Mouse (Mus musculus): ENCODE data around the gene Smarcd1. TPM values are rescaled to one million over a fixed set of nuclear protein-coding genes. Genes with fewer than 3 reads are reported as not detected.
"Not testable (repeated sequence)": the region's sequence is repeated elsewhere in the genome, so short reads cannot be mapped to it uniquely, and the experiment has no call there.

Gene Smarcd1
- total RNA-seq, 2 experiments from 2014 or later: 149 to 156 TPM

DNA sequence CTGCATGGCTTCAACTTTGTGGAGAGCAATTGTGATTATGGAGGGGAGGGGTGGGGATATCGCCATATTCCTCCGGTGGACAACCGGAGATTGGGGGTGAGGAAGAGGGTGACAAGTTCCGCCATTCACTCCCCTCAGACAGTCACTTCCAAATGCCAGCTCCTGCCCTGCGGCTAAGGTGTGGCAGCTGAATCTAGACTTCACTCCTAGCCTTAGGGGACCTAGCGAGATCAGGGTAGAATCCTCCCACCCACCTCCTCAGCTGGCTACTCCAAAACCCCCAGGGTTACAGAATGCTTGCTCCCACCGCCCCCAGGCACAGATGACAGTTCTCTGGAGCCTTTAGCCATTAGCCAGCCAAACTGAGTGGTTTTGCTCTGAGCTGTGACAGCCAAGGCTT lies 22.9 kb upstream of the Smarcd1 start:
- DNase-seq (ENCODE audit: low spot score in 2 of 2): no peak

DNA sequence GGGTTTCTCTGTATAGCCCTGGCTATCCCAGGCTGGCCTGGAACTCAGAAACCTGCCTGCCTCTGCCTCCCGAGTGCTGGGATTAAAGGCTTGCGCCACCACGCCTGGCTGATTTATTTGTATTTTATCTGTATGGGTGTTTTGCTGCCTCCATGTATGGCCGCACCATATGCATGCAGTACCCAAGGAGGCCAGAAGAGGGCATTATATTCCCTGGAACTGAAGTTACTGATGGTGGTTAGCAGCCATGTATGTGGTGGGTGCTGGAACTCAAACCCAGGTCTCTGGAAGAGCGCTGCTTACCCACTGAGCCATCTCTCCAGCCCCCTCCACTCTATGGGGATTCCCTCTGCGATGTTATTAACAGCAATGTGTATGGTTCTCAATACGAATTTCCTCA lies 19.0 kb upstream of the Smarcd1 start:
- no peak for DNase-seq (ENCODE audit: low spot score in 2 of 2)

DNA sequence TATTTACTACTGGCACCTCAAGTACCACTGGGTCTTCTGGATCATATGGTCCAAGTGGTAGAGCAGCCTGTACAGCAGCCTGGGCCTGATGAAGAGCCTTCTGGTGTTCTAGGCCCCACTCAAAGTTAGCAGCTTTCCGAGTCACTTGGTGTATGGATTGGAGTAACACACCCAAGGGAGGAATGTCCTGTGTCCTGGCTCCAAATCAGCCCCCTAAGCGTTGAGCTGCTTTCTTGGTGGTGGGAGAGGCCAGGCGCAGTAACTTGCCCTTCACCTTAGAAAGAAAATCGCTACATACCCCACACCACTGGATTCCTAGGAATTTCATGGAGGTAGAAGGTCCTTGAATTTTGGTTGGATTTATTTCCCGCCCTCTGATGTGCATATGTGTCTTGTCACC lies 17.8 kb upstream of the Smarcd1 start:
- no peak for DNase-seq (ENCODE audit: low spot score in 2 of 2)

DNA sequence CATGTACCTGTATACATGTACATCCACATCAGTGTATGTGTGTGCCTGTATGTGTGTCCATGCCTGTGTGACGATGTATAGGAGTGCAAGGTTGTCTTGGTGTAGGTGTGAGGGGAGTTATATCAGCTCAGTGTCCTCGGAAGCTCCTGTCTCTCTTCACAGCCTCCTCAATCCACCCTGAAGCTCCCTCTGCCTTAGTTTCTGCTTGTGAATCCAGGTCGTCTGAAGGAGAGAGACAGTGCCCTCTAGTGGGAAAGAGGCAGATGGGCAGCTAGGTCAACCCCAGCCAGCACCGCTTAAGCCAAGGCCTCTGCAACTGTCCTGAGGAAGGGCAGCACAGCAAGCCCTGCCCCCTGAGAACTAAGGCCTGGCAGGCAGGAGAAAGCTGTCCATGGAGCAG lies 13.2 kb upstream of the Smarcd1 start:
- peak in 1 of 2 experiments; percentile 60 for DNase-seq (ENCODE audit: low spot score in 2 of 2)

DNA sequence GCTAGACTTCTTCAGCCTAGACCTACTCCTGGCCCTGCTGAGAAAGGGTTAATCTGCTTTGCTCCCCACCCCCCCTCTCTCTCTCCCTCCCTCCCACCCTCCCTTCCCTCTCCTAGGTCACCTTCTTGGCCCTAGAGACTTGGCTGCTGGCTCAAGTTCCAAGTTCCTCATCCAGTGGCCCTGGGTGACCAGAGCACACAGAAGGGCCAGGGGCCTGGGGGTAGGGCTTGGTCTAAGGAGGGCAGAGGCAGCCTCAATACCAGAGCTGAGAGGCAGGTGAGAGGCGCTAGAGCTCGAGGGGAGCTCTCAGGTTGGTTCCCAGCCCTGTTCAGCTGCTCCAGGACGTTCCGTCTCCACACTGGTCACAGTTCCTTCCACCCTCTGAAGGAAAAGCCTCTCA lies 11.0 kb upstream of the Smarcd1 start:
- DNase-seq (ENCODE audit: low spot score in 2 of 2): no peak

DNA sequence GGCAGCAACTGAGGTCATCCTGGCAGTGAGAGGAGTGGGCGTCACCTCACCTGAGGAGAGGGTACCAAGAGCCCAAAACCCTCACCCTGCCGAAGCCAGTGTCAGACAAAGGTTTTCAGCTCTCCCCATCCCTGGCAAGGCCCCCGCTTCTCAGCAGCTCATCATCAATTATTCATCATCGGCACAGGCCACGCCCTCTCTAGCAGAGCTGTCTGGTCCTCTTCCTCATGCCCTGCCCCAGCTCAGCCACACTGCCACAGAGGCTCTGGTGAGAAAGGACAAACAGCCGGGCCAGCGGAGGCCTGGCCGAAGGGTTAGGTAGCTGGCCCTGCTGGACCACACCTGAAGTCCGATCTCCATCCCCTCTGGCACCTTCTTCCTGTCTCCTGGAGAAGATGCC lies 10.0 kb upstream of the Smarcd1 start:
- no peak for DNase-seq (ENCODE audit: low spot score in 2 of 2)

DNA sequence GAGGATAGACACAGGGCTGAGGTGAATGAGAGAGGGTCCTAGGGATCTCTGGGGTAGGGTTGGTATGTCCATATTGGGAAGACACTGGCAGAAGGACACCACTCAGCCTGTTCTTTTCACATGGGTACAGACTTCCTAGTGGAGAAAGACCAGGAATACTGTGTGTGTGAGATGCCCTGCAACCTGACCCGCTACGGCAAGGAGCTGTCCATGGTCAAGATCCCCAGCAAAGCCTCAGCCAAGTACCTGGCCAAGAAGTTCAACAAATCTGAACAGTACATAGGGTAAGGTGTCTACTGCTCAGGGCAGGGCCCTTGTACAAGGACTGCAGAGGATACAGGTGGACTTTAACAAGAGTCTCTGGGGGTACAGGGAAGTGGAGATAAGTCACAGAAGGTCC lies 4.6 kb upstream of the Smarcd1 start:
- DNase-seq (ENCODE audit: low spot score in 2 of 2): no peak

DNA sequence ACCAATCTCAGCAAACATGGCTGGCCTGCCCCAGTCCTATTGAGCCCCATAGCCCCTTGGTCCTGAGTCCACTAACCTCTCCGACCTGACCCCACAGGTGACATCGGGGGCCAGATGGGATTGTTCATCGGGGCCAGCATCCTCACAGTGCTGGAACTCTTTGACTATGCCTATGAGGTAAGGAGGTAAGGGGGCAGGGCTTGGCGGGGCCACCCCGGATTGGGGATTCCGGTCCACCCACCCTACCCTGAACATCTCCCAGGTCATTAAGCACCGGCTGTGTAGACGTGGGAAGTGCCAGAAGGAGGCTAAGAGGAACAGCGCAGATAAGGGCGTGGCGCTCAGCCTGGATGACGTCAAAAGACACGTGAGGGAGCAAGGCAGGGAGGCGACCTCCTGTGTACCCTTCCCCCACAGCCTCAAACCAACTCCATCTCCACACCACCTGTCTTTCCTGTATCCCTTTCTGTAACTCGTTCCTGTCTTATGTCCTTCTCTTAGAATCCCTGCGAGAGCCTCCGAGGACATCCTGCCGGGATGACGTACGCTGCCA lies 3.3 kb upstream of the Smarcd1 start:
- DNase-seq (ENCODE audit: low spot score in 2 of 2): no peak

DNA sequence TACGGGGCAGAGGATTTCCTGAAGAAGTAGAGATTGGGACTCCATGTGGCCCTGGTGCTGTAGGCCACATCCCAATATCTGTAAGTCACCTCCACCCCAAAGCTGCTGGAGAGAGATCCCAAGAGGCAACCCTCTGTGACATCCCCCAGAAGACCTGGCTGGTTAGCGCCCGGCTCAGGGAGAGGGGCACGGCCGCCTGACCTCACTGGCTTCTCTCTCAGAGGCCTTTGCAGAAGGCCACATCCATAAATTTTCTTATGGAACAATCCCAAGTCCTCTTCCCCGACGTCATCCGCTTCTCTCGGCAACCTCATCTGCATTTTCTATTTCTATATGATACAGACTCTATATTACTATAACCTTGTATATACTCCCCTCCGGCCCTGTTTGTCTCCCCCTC lies 2.2 kb upstream of the Smarcd1 start:
- no peak for DNase-seq (ENCODE audit: low spot score in 2 of 2)

DNA sequence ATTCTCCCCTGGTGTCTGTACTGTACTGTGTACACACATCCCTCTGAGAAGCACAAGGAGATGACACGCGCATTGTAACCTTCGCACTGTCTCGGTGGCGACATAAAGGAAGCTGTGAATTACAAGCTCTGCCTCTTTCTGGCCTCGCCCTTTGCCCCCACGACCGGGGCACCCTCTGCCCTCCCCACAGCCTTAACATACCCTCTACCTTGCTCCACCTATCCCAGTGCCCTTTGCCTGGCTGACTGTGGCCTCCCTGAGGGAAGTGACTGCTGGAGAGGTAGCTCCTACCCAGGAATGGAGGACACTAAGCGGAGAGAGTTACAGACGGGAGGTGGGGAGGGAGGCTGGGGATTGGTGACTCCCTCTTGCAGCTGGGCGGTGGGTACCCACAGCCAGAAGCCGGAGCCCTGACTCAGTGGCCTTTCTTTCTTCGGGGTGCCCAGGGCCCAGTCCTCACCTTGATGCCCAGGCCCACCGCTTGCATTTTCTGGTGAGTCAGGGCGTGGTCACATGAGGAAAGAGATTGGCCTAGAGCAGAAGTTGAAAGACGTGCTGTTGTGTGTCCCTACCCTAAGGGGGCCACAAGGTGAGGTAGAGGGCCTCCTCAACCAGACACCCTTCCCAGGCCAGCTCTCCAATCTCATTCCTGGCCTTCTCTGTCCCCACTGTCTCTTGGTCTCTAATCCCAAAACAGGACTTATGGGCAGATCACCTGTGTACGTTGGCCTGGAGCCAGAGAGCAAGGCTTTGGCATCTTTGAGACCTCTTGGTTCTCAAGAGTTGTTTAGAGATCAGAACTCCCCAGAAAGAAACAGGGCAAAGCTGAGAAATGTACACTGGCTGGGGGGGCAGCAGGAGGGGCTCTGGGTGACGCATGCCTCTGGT lies 1.5 kb upstream of the Smarcd1 start:
- DNase-seq (ENCODE audit: low spot score in 2 of 2): no peak

DNA sequence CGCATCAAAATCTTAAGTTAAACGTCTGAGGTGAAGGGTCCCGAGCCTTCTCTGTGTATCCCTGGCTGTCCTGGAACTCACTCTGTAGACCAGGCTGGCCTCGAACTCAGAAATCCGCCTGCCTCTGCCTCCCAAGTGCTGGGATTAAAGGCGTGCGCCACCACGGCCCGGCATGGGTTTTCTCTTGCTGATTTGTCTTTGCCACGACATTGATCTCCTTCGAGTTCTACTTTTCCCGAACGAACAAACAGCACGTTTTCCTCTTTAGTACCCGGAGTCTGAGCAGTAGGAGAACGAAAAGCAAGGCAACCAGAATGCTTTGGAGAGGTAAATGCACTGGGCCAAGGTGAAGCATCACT lies 310 bp upstream of the Smarcd1 start:
- not testable (repeated sequence) for DNase-seq (ENCODE audit: low spot score in 2 of 2)

DNA sequence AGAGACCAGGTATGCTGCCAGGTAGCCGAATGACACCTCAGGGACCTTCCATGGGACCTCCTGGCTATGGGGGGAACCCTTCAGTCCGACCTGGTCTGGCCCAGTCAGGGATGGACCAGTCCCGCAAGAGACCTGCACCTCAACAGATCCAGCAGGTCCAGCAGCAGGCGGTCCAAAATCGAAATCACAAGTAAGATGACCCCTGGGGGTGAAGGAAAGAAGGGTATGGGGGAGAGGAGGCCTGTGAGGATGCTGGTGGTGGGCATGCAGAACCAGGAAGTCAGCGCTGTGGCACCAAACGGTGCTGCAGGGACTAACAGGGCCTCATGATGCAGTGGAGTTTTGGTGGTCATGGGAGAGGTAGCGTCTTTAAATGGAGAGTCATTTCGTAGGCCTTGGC lies 1.2 kb downstream of the Smarcd1 start:
- DNase-seq (ENCODE audit: low spot score in 2 of 2): no peak

DNA sequence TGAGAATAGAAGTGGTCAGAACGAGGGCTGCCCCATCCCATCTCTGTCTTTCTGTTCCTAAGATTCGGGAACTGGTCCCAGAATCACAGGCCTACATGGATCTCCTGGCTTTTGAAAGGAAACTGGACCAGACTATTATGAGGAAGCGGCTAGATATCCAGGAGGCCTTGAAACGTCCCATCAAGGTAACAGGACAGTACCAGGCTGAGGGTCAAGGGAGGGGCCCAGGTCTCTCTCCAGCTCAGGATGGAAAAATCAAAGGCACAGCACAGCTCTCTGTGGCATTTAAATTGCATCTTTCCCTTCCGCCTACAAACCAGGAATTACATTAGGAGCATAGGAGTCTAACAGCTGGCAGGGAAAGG lies 1.7 kb downstream of the Smarcd1 start:
- no peak for DNase-seq (ENCODE audit: low spot score in 2 of 2)

DNA sequence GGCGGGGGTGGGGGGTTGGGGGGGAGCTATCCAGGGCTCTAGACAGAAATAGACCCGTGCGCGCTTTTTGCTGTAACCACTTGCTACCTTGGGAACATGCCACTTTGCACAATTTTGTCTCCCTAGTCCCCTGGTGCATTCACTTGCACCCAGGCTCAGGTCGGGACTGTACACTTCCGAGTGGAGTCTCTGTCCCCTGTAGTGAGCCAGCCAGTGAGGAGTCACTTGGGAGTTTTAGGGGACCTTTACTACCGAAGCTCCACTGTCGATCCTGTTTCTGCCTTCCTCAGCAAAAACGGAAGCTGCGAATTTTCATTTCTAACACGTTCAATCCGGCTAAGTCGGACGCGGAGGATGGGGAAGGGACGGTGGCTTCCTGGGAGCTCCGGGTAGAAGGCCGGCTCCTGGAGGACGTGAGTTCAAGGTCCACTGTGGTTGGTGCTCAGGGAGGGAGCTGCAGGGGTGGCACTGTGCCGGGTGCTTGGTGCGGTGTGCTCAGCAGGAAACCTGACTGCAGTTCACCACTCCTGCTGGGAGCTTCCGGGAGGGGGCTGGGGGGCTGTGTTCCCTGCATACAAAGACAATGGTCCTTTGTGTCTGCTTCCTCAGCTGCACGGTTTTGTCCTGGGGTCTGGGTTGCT lies 2.2 kb downstream of the Smarcd1 start:
- DNase-seq (ENCODE audit: low spot score in 2 of 2): peak in 1 of 2 experiments; percentile 59

DNA sequence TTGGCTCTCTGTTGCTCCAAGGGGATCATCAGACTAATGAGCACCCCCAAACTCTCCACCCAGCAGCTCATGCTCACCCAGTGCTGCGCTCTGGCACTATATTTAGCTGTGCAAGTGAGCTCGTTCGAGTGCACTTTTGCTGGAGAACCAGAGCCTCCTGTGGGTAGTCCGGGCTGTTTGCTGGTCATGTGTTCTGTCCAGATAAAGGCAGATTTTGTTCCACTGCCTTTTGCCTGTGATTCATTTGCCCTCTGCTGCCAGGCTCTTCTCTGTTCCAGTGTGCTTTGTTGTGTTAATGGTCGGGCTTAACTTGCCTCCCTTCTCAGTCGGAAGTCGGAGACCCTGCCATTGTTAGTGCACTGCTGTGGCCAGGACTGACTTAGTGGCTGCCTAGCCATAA lies 3.0 kb downstream of the Smarcd1 start:
- no peak for DNase-seq (ENCODE audit: low spot score in 2 of 2)

DNA sequence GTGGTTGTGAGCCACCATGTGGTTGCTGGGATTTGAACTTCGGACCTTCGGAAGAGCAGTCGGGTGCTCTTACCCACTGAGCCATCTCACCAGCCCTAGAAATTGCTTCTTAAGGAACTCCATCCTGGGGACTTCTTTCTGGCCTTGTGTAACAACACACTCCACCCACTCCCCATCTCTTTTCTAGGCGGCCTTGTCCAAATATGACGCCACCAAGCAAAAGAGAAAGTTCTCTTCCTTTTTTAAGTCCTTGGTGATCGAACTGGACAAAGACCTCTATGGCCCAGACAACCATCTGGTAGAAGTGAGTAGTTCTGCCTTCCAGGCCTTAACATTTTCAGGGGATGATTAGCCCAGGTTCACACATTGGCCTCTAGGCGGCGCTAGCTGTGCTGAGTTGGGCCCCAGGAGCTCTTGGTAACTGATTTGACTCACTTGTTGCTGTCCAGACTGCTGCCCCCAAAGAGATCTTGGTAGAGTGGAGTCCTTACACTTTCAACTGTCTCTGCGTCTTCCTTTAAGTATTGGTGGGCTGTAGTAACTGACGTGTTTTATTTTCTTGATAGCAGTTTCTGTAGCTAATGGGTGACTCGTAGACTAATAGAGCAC lies 3.6 kb downstream of the Smarcd1 start, which contains the start of gene Gm17349:
Gene Gm17349 (minus strand): TSS at position 51 of the 609 bp plus-strand sequence.
- DNase-seq (ENCODE audit: low spot score in 2 of 2): peak; percentile 53 to 65

DNA sequence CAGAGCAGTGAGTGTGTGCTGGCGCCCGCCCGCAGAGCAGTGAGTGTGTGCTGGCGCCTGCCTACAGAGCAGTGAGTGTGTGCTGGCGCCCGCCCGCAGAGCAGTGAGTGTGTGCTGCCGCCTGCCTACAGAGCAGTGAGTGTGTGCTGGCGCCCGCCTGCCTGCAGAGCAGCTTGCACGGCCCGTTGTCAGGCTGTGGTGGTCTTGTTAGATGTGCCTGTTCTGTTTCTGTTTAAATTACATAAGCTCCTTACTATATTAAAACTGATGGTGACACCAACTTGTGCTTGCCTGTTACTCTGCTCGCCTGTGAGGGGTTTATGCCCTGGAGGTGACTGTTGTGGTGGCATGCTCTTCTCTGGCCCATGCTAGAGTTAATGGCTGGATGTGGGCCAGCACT lies 6.2 kb downstream of the Smarcd1 start:
- DNase-seq (ENCODE audit: low spot score in 2 of 2): no peak

DNA sequence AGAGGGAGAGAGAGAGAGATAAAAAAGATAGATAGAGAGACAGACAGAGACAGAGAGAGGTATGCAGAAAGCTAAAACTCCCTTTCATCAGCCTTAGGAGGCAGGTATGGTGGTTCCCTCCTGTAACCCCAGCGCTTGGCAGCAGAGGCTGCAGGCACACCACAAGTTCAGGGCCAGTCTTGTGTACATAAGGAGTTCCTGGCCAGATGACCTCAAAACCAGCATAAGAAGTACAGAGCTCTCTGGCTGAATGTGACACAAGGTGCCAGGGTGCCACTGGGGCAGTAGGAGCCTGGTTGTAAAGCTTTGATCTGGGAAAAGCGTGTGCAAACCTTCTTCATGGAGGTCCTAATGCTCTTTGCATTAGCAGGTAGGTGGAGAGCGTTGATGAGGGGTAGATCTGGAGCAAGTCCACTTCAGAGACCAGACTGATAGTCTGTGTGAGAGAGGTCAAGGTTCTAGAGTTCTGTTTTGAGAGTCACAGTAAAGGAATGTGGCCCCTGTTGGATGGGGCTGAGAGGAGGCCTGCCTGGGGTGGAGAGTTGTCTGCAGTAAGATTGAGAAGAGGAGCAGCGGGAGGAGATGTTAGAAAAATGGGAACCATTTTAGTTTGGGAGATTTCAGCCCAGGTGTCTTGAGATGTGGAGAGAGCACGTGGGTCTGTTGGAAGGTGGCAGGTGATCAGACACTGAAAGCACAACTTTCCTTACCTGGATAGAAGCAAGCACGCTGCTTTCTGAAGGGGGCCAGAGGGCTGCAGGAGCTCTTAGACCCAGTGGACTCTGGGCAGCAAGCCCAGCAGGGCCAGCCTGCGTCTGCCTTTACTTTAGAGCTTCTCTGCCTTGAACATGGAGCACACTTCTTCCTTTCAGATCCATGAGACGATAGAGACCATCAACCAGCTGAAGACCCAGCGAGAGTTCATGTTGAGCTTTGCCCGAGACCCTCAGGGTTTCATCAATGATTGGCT lies 8.6 kb downstream of the Smarcd1 start:
- no peak for DNase-seq (ENCODE audit: low spot score in 2 of 2)

DNA sequence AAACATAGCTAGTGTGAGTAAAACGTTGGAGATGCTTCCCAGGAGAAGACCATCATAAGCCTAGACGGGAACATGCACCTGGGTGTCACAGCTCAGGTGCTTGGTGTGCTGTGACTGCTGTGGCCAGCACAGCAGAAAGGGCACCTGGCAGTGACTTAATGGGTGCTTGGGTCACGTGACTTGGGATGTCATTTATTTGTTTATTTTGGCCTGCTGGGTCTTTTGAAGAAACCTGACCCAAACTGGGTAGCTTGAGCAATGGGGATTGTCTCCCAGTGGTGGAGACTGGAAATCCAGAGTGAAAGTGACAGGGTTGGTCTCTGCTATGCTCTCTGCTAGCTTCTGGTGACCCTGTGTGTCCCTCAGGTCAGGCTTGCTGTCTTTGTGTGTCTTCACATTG lies 9.6 kb downstream of the Smarcd1 start:
- no peak for DNase-seq (ENCODE audit: low spot score in 2 of 2)

DNA sequence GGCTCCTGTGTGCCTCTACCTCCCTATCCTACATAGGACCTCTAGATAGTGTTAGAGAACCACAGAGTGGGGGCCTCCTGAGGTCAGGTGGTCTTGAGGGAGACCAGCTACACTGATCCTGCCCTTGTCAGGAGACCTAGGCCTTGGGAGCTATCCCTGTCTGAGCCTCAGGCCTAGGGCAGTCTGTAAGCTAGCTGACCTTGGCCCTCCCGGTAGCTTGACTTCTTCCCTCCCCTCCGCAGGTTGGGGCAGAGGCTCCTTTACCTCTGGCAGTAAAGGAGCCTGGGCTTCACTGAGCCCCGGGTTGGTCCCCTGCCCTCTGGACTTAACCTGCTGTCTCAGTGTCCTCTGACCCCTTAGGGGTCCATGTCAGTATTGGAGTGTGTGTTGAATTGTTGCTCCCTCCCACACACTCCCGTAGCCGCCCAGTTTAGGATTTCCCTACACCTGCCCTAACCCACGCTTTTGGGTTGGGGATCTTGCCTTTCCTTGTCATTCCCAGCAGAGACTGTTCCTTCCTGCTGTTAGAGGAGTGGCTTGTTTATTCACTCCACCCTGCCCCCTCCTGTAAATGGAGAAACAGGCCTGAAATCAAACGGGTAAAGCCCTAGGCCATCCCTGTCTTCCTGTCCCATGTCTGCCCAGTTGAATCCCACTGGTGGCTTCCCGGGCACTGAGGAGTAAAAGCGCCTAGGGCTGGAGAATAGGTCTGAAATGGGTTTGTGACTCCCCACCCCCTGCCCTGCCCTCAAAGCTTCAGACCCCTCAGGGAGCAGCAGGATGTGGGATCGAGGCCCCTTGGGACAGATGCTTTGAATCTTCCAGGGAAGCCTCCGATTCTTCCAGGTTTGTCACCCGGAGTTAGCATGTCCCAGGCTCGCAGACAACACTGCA lies 11.0 kb downstream of the Smarcd1 start:
- DNase-seq (ENCODE audit: low spot score in 2 of 2): no peak
